Mouse (Mus musculus) cortical plate, adult 2 months (tissue): ENCODE measurements around the gene Snx15. TPM values are rescaled to one million over a fixed set of nuclear protein-coding genes. Genes with fewer than 3 reads are reported as not detected.

ENCODE experiments used
- H3K27ac ChIP-seq: fragments of 200-500 bp; 2 replicates; pipeline ENCODE4 v1.5.1; 2012; ENCODE audit warnings: low read length, control low read depth, inconsistent platforms; ENCODE audit not compliant: insufficient read depth
- H3K4me1 ChIP-seq: fragments of 200-500 bp; 2 replicates; pipeline ENCODE4 v1.6.1; 2011; ENCODE audit warnings: low read length; ENCODE audit not compliant: control insufficient read depth, insufficient read depth
- H3K4me3 ChIP-seq: fragments of 200-500 bp; 2 replicates; pipeline ENCODE4 v1.5.1; 2011; ENCODE audit warnings: mild to moderate bottlenecking, low read length, control low read depth; ENCODE audit not compliant: insufficient read depth
- CTCF ChIP-seq: fragments of 200-500 bp; IDR thresholded peaks from 2 replicates; pipeline ENCODE4 v1.5.1; 2011; ENCODE audit warnings: mild to moderate bottlenecking, control low read depth, low read length; ENCODE audit not compliant: insufficient read depth; ENCODE audit errors: extremely low read depth
- POLR2A ChIP-seq: fragments of 200-500 bp; IDR thresholded peaks from 2 replicates; pipeline ENCODE4 v1.6.1; 2011; ENCODE audit warnings: mild to moderate bottlenecking, low read length, control low read depth; ENCODE audit not compliant: insufficient read depth; ENCODE audit errors: extremely low read depth
- polyA plus RNA-seq: library from polyadenylated mRNA; depleted of rRNA; stranded (reverse); fragments of >200 nt; gene quantifications from 2 replicates; pipeline ENCODE4 v1.2.3, GENCODE M21; 2012

Snx15 gene
- polyA plus RNA-seq, 1 experiment, result 68.9 TPM

- no peak overlapping the region for H3K27ac ChIP-seq
- no peak for TF ChIP-seq POLR2A
- TF ChIP-seq CTCF, result no peak
Observed at GRCm38 (mm10) chr19:6123330-6123729, 4.8 kb downstream of the Snx15 start.

GRCm38 (mm10) chr19:6121761-6122160 is 6.3 kb downstream of the Snx15 start:
- no peak for TF ChIP-seq CTCF
- no peak for TF ChIP-seq POLR2A
- no peaks in the 10 kb centered on the region for H3K4me1 ChIP-seq

More at GRCm38 (mm10) chr19:6123330-6123729, 4.8 kb downstream of the Snx15 start:
- Histone ChIP-seq H3K4me1 (no peaks in the 10 kb centered on the region), H3K4me3 (no peak overlapping the region)

GRCm38 (mm10) chr19:6118677-6119185 is 9.4 kb downstream of the Snx15 start:
- Histone ChIP-seq H3K27ac (peak overlapping the region; percentile 61), H3K4me3 (peak overlapping the region; percentile 51), H3K4me1 (no peaks in the 10 kb centered on the region)
- TF ChIP-seq POLR2A (no peak), CTCF (no peak)

More at GRCm38 (mm10) chr19:6121761-6122160, 6.3 kb downstream of the Snx15 start:
- H3K27ac ChIP-seq, result no peak overlapping the region
- no peak overlapping the region for H3K4me3 ChIP-seq

- Histone ChIP-seq H3K4me3 (peak within 1 kb of the TSS; percentile 51), H3K27ac (peak within 1 kb of the TSS; percentile 85), H3K4me1 (no peaks in the 10 kb centered on the region)
- TF ChIP-seq POLR2A (peak; percentile 81), CTCF (no peak)
Observed at GRCm38 (mm10) chr19:6117986-6118676, 10.0 kb downstream of the Snx15 start, which contains the start of gene Sac3d1. Sac3d1 (minus strand) TSS chr19:6118650.

- Histone ChIP-seq H3K4me3 (peak overlapping the region; percentile 51), H3K27ac (peak overlapping the region; percentile 85), H3K4me1 (no peaks in the 10 kb centered on the region)
- no peak for TF ChIP-seq POLR2A
- no peak for TF ChIP-seq CTCF
Observed at GRCm38 (mm10) chr19:6117346-6117985, 10.6 kb downstream of the Snx15 start.

GRCm38 (mm10) chr19:6116113-6116850 is 11.8 kb downstream of the Snx15 start:
- no peak overlapping the region for H3K4me3 ChIP-seq
- no peaks in the 10 kb centered on the region for H3K4me1 ChIP-seq
- TF ChIP-seq CTCF (no peak), POLR2A (no peak)
- H3K27ac ChIP-seq, result no peak overlapping the region

- Histone ChIP-seq H3K4me1 (no peaks in the 10 kb centered on the region), H3K27ac (no peak overlapping the region), H3K4me3 (no peak overlapping the region)
- TF ChIP-seq POLR2A (no peak), CTCF (no peak)
Observed at GRCm38 (mm10) chr19:6113116-6113515, 15.0 kb downstream of the Snx15 start.

- Histone ChIP-seq H3K4me1 (no peaks in the 10 kb centered on the region), H3K27ac (no peak within 1 kb of the TSS), H3K4me3 (no peak within 1 kb of the TSS)
- TF ChIP-seq POLR2A (no peak), CTCF (no peak)
Observed at GRCm38 (mm10) chr19:6105586-6105985, 22.5 kb downstream of the Snx15 start, which contains the start of gene Naaladl1. Naaladl1 (plus strand) TSS chr19:6105782.

- no peak overlapping the region for H3K27ac ChIP-seq
- H3K4me3 ChIP-seq, result no peak overlapping the region
- TF ChIP-seq CTCF (no peak), POLR2A (no peak)
- H3K4me1 ChIP-seq, result no peaks in the 10 kb centered on the region
Observed at GRCm38 (mm10) chr19:6104476-6104875, 23.6 kb downstream of the Snx15 start.
